Mouse (Mus musculus): ENCODE data around the gene Mrpl16. TPM values are rescaled to one million over a fixed set of nuclear protein-coding genes. Genes with fewer than 3 reads are reported as not detected.

Gene Mrpl16
- 10 to 100 TPM; 31.2 to 34.6 TPM for total RNA-seq (2021)
- long read RNA-seq, experiment 1, transcript Mrpl16-201 (4 exons, 1,162 nt) = major isoform, 15 of 20 reads
- long read RNA-seq, experiment 1, partial matches to known transcripts = 0 of 20 reads
- long read RNA-seq, experiment 1, other reads (novel, unspliced or antisense) = 5 of 20 reads
- long read RNA-seq, experiment 2, transcript Mrpl16-201 (4 exons, 1,162 nt) = major isoform, 20 of 33 reads
- long read RNA-seq, experiment 2, partial matches to known transcripts = 13 of 33 reads
- long read RNA-seq, experiment 2, other reads (novel, unspliced or antisense) = 0 of 33 reads

DNA sequence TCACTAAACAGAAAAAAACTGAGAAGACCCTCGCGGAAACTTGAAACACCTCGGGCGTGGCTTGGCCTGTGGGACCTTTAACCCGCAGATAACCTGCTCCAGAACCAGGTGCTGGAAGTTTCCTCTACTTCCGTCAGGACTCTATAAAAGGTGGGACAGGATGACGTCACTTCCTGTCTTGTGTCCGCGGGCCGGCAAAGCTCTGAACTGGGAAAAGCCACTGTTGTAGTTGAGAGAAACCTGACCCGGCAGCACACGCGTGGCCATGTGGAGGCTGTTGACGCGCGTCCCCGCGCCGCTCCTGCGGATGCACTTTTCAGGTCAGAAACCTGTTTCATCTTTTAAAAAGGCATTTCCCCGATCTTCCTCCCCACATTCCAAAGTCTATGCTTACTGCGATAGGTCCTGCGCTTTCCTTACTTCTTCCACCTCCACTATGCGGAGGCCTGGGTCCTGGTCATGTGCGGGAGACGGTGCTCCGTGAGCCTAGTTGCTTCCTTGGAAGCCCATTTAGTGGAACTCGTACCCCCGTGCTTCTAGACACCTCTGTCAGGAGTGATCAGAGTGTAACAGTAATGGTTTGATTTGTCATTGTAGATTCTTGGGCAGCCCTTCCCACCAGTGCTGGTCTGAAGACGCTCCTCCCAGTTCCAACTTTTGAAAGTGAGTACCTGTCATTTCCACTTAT, at the start of gene Mrpl16:
Gene Mrpl16, plus strand, starts transcription at position 187 of the 688 bp plus-strand sequence.
- TF ChIP-seq CTCF (conservative IDR thresholded peaks at IDR 0.05) = no peak
- DNase-seq (ENCODE audit: low spot score in 2 of 2) = peak; percentile 79 to 87
- Histone ChIP-seq H3K27ac (peak within 1 kb of the TSS; percentile 84), H3K4me3 (peak within 1 kb of the TSS; percentile 63)

DNA sequence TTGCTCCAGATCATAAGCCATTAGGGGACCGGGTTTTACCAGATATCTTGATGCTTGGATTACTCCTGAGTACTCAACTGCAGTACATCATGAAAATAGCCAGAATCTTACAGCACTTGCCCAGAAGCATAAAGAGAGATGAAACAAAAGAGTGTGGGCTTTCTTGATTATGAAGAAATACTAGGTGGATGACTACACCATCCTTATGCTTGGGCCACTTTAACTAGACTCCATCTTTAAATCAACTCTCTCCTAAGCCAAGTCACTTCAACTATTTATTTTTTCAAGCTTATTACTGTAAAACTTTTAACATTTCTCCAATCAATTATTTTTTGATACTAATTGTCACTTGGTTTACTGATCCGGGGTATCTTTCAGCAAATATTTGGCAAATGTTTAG, 46.3 kb upstream of the Mrpl16 start:
- no peak for DNase-seq (ENCODE audit: low spot score in 2 of 2)
- Histone ChIP-seq H3K4me3 (no peak overlapping the region), H3K27ac (no peak overlapping the region)
- no peak for TF ChIP-seq CTCF (conservative IDR thresholded peaks at IDR 0.05)

GRCm38 (mm10) chr19:11724275-11724674, 45.9 kb upstream of the Mrpl16 start:
- TF ChIP-seq CTCF (conservative IDR thresholded peaks at IDR 0.05) = no peak

DNA sequence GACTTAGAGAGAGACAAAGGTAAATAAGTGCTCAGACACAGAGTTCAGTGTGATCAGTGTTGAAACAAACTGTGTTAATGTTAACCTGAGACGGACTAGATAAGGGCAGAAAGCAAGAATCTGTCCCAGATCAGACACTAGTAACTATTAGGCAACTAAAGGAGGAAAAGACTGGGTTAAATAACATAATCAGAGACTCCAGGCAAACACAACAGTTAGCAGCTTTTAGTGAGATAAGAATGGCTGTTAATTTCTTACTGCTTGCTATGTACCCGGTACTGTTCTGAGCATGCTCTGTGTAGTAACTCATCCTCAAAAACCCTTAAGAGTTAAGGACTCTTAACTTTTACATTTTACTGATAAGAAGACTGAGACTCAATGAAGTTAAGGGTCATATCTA, 44.3 kb upstream of the Mrpl16 start:
- DNase-seq (ENCODE audit: low spot score in 2 of 2) = no peak
- TF ChIP-seq CTCF (conservative IDR thresholded peaks at IDR 0.05) = no peak
- H3K4me3 ChIP-seq = no peak overlapping the region
- no peak overlapping the region for H3K27ac ChIP-seq

More at GRCm38 (mm10) chr19:11724275-11724674, 45.9 kb upstream of the Mrpl16 start:
- Histone ChIP-seq H3K4me3 (no peak overlapping the region), H3K27ac (no peak overlapping the region)
- no peak for DNase-seq (ENCODE audit: low spot score in 2 of 2)

DNA sequence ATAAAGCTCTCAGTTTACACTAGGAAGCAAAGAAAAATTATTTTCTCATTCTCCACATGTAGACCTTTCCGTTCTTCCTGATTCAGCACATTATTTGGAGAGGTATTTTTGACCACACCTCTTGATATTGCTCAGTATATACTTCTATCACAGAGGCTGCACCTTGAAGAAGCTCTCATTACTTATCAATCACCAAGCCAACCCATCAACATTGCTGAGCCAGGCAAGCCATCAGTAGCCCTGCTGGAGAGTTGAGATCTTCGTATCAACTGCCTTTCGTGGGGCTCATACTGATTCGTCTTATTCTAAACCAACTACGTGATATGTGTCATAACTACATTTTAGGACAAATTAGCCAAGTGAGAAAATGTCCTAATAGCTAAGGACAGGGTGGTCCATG, 42.9 kb upstream of the Mrpl16 start:
- no peak for DNase-seq (ENCODE audit: low spot score in 2 of 2)
- no peak for TF ChIP-seq CTCF (conservative IDR thresholded peaks at IDR 0.05)
- H3K4me3 ChIP-seq = no peak overlapping the region
- H3K27ac ChIP-seq = no peak overlapping the region

GRCm38 (mm10) chr19:11730278-11730677, 39.9 kb upstream of the Mrpl16 start:
- Histone ChIP-seq H3K4me3 (no peak overlapping the region), H3K27ac (no peak overlapping the region)
- TF ChIP-seq CTCF (conservative IDR thresholded peaks at IDR 0.05) = no peak
- no peak for DNase-seq (ENCODE audit: low spot score in 2 of 2)

DNA sequence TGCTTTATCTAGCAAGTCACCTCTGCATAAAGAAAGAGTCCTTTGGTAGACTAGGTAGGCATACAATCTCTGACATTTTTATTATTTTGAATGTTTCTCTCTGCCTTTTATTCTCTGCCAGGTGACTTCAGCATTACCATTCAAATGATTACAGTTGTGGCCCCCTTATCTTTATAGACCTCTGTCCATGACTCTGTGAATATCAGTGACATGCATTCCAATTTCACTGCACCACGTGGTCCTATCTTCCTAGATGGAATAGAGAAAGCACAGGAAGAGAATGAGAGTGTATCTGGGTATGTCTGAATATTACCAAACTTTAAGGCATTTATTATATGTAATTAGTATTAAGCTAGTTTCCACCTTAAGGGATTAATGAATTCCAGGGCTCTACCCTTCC, 33.7 kb upstream of the Mrpl16 start:
- Histone ChIP-seq H3K4me3 (no peak overlapping the region), H3K27ac (no peak overlapping the region)
- no peak for TF ChIP-seq CTCF (conservative IDR thresholded peaks at IDR 0.05)
- DNase-seq (ENCODE audit: low spot score in 2 of 2) = no peak

DNA sequence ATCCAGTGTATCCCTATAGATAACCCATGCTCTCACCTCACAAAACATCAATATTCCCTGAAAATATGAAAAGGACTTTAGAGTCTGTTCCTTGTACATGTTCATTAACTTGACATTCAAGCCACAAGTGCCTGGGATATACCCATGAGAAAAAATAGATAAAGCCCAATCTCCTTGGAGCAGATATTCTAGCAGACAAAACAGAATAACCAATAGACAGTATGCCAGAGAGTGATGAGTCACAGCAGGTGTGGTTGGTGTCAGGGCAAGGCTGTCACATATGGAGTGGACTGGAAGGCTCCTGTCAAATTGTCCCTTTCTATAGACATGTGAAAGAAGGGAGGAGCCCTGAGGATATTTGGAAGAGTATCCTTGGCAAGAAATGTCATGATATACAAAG, 24.5 kb upstream of the Mrpl16 start:
- TF ChIP-seq CTCF (conservative IDR thresholded peaks at IDR 0.05) = no peak
- no peak for DNase-seq (ENCODE audit: low spot score in 2 of 2)
- H3K27ac ChIP-seq = no peak overlapping the region
- no peak overlapping the region for H3K4me3 ChIP-seq

- Histone ChIP-seq H3K27ac (no peak within 1 kb of the TSS), H3K4me3 (no peak within 1 kb of the TSS)
- no peak for TF ChIP-seq CTCF (conservative IDR thresholded peaks at IDR 0.05)
- no peak for DNase-seq (ENCODE audit: low spot score in 2 of 2)
Measured at GRCm38 (mm10) chr19:11747298-11747697, 22.9 kb upstream of the Mrpl16 start, which contains the start of gene Gif. Gif (plus strand) TSS chr19:11747554.

- peak; percentile 47 for TF ChIP-seq CTCF (conservative IDR thresholded peaks at IDR 0.05)
- no peak for DNase-seq (ENCODE audit: low spot score in 2 of 2)
- no peak overlapping the region for H3K27ac ChIP-seq
- H3K4me3 ChIP-seq = no peak overlapping the region
Measured at GRCm38 (mm10) chr19:11765059-11765458, 5.1 kb upstream of the Mrpl16 start.

GRCm38 (mm10) chr19:11766413-11766812, 3.8 kb upstream of the Mrpl16 start:
- Histone ChIP-seq H3K27ac (no peak overlapping the region), H3K4me3 (no peak overlapping the region)
- no peak for DNase-seq (ENCODE audit: low spot score in 2 of 2)
- TF ChIP-seq CTCF (conservative IDR thresholded peaks at IDR 0.05) = no peak

DNA sequence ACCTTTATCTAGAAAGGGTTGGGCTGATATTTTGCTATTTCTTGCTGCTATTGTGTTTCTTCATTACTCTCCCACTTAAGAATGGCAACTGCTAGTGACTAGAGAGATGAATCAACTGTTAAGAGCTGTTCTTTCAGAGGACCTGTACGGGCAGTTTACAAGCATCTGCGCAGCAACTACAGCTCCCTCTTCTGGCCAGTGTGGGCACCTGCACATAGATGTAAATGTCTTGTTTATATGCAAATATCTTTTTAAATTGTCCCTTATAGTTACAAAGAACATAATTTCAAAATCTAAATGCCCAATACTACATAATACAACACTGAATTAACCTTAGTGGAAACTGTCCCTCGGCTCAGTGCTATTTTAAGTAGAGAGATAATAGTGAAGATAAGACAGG, 2.0 kb upstream of the Mrpl16 start:
- peak; percentile 16 to 34 for DNase-seq (ENCODE audit: low spot score in 2 of 2)
- Histone ChIP-seq H3K4me3 (no peak overlapping the region), H3K27ac (no peak overlapping the region)
- TF ChIP-seq CTCF (conservative IDR thresholded peaks at IDR 0.05) = peak; percentile 97

DNA sequence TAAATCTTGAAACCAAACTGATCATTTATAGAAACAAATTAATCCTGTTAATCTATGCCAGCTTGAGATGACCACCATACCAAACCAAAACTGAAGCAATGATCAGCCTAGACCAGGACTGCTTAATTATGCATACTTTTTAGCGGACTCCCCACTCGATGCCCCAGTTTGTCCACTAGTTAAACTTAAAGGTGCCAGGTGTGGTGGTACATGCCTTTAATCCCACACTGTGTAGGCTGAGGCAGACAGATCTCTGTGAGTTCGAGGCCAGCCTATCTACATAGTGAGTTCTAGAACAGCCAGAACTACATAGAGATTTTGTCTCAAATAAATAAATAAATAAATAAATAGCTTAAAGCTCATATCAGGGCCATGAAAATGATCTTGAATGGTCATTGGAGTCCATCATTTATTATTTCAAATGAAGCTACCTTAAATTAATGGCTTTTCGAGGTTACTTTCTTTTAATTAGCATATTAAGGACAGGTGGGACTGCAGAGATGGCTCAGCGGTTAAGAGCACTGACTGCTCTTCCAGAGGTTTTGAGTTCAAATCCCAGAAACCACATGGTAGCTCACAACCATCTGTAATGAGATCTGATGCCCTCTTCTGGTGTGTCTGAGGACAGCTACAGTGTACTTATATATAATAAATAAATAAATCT, 802 bp upstream of the Mrpl16 start:
- Histone ChIP-seq H3K27ac (peak overlapping the region; percentile 84), H3K4me3 (peak overlapping the region; percentile 63)
- TF ChIP-seq CTCF (conservative IDR thresholded peaks at IDR 0.05) = peak; percentile 37
- DNase-seq (ENCODE audit: low spot score in 2 of 2) = no peak
